Comparison of ENCODE assay signal across 8 mouse cellular contexts in genomic region chr16:58523972-58524850, GRCm38 (mm10). TPM values are rescaled to one million over a fixed set of nuclear protein-coding genes. Genes with fewer than 3 reads are reported as not detected.
A peak's percentile ranks its signal among the peaks of the same experiment; 100 is the strongest.
DNase-seq lines count a peak whose midpoint lies in the region; ATAC-seq and TF ChIP-seq lines count a peak whose summit lies in the region.

Gene St3gal6 (minus strand): TSS chr16:58524243.

- H3K36me3 ChIP-seq in lung, embryonic 14.5 days (ENCODE audit: insufficient read depth), result no peaks in the 10 kb centered on the region
- H3K36me3 ChIP-seq in embryonic facial prominence, embryonic 11.5 days (replicated peaks; ENCODE audit: control insufficient read depth, insufficient read depth, low read depth, low read length), result no peaks in the 10 kb centered on the region
- no peaks in the 10 kb centered on the region for H3K36me3 ChIP-seq in heart, embryonic 11.5 days (ENCODE audit: control insufficient read depth, insufficient read depth, low read length)
- H3K36me3 ChIP-seq in neural tube, embryonic 13.5 days, result no peaks in the 10 kb centered on the region

- H3K4me3 ChIP-seq in lung, embryonic 14.5 days (ENCODE audit: low read depth, low read length), result peak within 1 kb of the TSS; percentile 81
- peak within 1 kb of the TSS; percentile 72 for H3K4me3 ChIP-seq in embryonic facial prominence, embryonic 11.5 days (ENCODE audit: low read depth, low read length)
- H3K4me3 ChIP-seq in heart, embryonic 11.5 days (ENCODE audit: low read depth, low read length), result peak within 1 kb of the TSS; percentile 83
- H3K4me3 ChIP-seq in neural tube, embryonic 13.5 days, result peak within 1 kb of the TSS; percentile 77

- WGBS in lung, embryonic 14.5 days, result 80% methylated on average over 12 of the region's 12 CpGs
- 88% methylated on average over 12 of the region's 12 CpGs for WGBS in embryonic facial prominence, embryonic 11.5 days
- 76% methylated on average over 12 of the region's 12 CpGs for WGBS in heart, embryonic 11.5 days (ENCODE audit: insufficient replicate concordance)
- WGBS in neural tube, embryonic 13.5 days, result 84% methylated on average over 12 of the region's 12 CpGs

- TF ChIP-seq CTCF in lung, embryonic 14.5 days (IDR thresholded peaks at IDR 0.05; ENCODE audit: low read depth), result no peak

- no peaks in the 10 kb centered on the region for H3K9me3 ChIP-seq in lung, embryonic 14.5 days (ENCODE audit: low read depth, low read length)
- no peaks in the 10 kb centered on the region for H3K9me3 ChIP-seq in embryonic facial prominence, embryonic 11.5 days (replicated peaks; ENCODE audit: control insufficient read depth, low read length)
- H3K9me3 ChIP-seq in heart, embryonic 11.5 days (replicated peaks; ENCODE audit: control insufficient read depth, low read length), result no peaks in the 10 kb centered on the region
- peaks cover 8% of the 10 kb centered on the region; the same call in 1 of the 2 replicates for H3K9me3 ChIP-seq in neural tube, embryonic 13.5 days

- peak within 1 kb of the TSS; percentile 88 for H3K4me2 ChIP-seq in lung, embryonic 14.5 days
- H3K4me2 ChIP-seq in embryonic facial prominence, embryonic 11.5 days (ENCODE audit: low read depth, low read length), result peak within 1 kb of the TSS; percentile 69
- peak within 1 kb of the TSS; percentile 73 for H3K4me2 ChIP-seq in heart, embryonic 11.5 days
- H3K4me2 ChIP-seq in neural tube, embryonic 13.5 days, result peak within 1 kb of the TSS; percentile 94

- intact Hi-C loops in left cerebral cortex, postnatal 14 days (cut with DNase I), result loop anchor here (5.0 to 10.0 kb wide), 3 partner anchors 42 to 101 kb away; no protein-coding TSS in a partner anchor

- DNase-seq in lung, embryonic 14.5 days, result no peak
- no peak for DNase-seq in lung, postnatal 25 days (ENCODE audit: low spot score)
- no peak for DNase-seq in embryonic facial prominence, embryonic 11.5 days (ENCODE audit: low spot score)
- no peak for DNase-seq in left cerebral cortex, postnatal 14 days (ENCODE audit: low spot score in 2 of 2)
- no peak for DNase-seq in retina, postnatal 1 day
- no peak for DNase-seq in thymus, postnatal 25 days

- ATAC-seq in lung, embryonic 14.5 days (ENCODE audit: insufficient read depth), result no peak
- ATAC-seq in embryonic facial prominence, embryonic 11.5 days (replicated peaks; ENCODE audit: insufficient number of reproducible peaks, low FRiP score, low TSS enrichment, low read depth), result no peak
- no peak for ATAC-seq in heart, embryonic 11.5 days (replicated peaks; ENCODE audit: insufficient number of reproducible peaks, low FRiP score, low TSS enrichment)
- no peak for ATAC-seq in neural tube, embryonic 13.5 days (ENCODE audit: low read depth)

- no peaks in the 10 kb centered on the region for H3K27me3 ChIP-seq in lung, embryonic 14.5 days (ENCODE audit: insufficient read depth, low read length)
- H3K27me3 ChIP-seq in embryonic facial prominence, embryonic 11.5 days (ENCODE audit: control insufficient read depth, insufficient read depth, low read length), result no peaks in the 10 kb centered on the region
- H3K27me3 ChIP-seq in heart, embryonic 11.5 days (ENCODE audit: control insufficient read depth, insufficient read depth, low read length), result no peaks in the 10 kb centered on the region
- H3K27me3 ChIP-seq in neural tube, embryonic 13.5 days, result peaks cover 19% of the 10 kb centered on the region

- peak within 1 kb of the TSS; percentile 83 for H3K27ac ChIP-seq in lung, embryonic 14.5 days (ENCODE audit: low read depth)
- H3K27ac ChIP-seq in embryonic facial prominence, embryonic 11.5 days (replicated peaks; ENCODE audit: low read depth, low read length), result peak within 1 kb of the TSS; percentile 52; the same call in 1 of the 2 replicates
- H3K27ac ChIP-seq in heart, embryonic 11.5 days (ENCODE audit: low read depth, low read length), result peak within 1 kb of the TSS; percentile 83
- H3K27ac ChIP-seq in neural tube, embryonic 13.5 days (replicated peaks), result peak within 1 kb of the TSS; percentile 68

- H3K4me1 ChIP-seq in lung, embryonic 14.5 days (ENCODE audit: insufficient read depth), result no peaks in the 10 kb centered on the region; the same call in 1 of the 2 replicates
- no peaks in the 10 kb centered on the region for H3K4me1 ChIP-seq in embryonic facial prominence, embryonic 11.5 days (ENCODE audit: control insufficient read depth, insufficient read depth, low read length)
- H3K4me1 ChIP-seq in heart, embryonic 11.5 days (ENCODE audit: control insufficient read depth, insufficient read depth, low read length), result 0 out of 2 replicates have a peak, but pooled peaks cover 13% of the 10 kb centered on the region
- H3K4me1 ChIP-seq in neural tube, embryonic 13.5 days (replicated peaks), result peaks cover 13% of the 10 kb centered on the region; the same call in 1 of the 2 replicates

- peak within 1 kb of the TSS; percentile 86 for H3K9ac ChIP-seq in lung, embryonic 14.5 days
- H3K9ac ChIP-seq in embryonic facial prominence, embryonic 11.5 days (replicated peaks; ENCODE audit: low read length), result peak within 1 kb of the TSS; percentile 84
- H3K9ac ChIP-seq in heart, embryonic 11.5 days (ENCODE audit: low read depth, low read length), result peak within 1 kb of the TSS; percentile 92
- peak within 1 kb of the TSS; percentile 86 for H3K9ac ChIP-seq in neural tube, embryonic 13.5 days

RNA-seq across cellular contexts. Expression of gene St3gal6, which starts in this region (rescaled TPM):
- 26.6 and 30.2 TPM in 2 replicates for polyA plus RNA-seq in lung, embryonic 14.5 days (2014; fragmentation: Nextera tagmentation; extraction: Ambion mirVana)
- polyA plus RNA-seq in embryonic facial prominence, embryonic 11.5 days (2014; fragmentation: Nextera tagmentation; extraction: Ambion mirVana), result 8.1 and 9.9 TPM in 2 replicates
- polyA plus RNA-seq in heart, embryonic 11.5 days (2014; fragmentation: Nextera tagmentation; extraction: Ambion mirVana), result 17.1 and 17.7 TPM in 2 replicates
- total RNA-seq in left cerebral cortex, postnatal 14 days (2021), result 10 to 100 TPM; 25.1 to 27.2 TPM
- polyA plus RNA-seq in neural tube, embryonic 13.5 days (2015; fragmentation: Nextera tagmentation; extraction: Ambion mirVana), result 7.1 and 9.7 TPM in 2 replicates
